Mouse (Mus musculus) heart, embryonic 13.5 days (tissue): ENCODE results near the gene Slc19a1. TPM values are rescaled to one million over a fixed set of nuclear protein-coding genes. Genes with fewer than 3 reads are reported as not detected.

Experiments used
- ATAC-seq: fragments of 200-750 bp; cut with Nextera tagmentation; 2 replicates; pipeline ENCODE4 v1.8.0; 2017; ENCODE audit warnings: moderate TSS enrichment; ENCODE audit not compliant: insufficient number of reproducible peaks, low FRiP score, low TSS enrichment; ENCODE audit errors: extremely low read depth
- H3K27ac ChIP-seq: fragments of 300-500 bp; sonication (generic); replicated peaks from 2 replicates; pipeline ENCODE4 v1.5.1; 2015; ENCODE audit warnings: moderate library complexity, mild to moderate bottlenecking, inconsistent platforms
- H3K27me3 ChIP-seq: fragments of 300-500 bp; sonication (generic); replicated peaks from 2 replicates; pipeline ENCODE4 v1.6.1; 2015; ENCODE audit warnings: mild to moderate bottlenecking, inconsistent platforms
- H3K36me3 ChIP-seq: fragments of 300-500 bp; sonication (generic); 2 replicates; pipeline ENCODE4 v1.6.1; 2015; ENCODE audit warnings: mild to moderate bottlenecking, inconsistent platforms
- H3K4me1 ChIP-seq: fragments of 300-500 bp; sonication (generic); 2 replicates; pipeline ENCODE4 v1.6.1; 2015; ENCODE audit warnings: inconsistent platforms
- H3K4me2 ChIP-seq: fragments of 300-500 bp; sonication (generic); 2 replicates; pipeline ENCODE4 v1.6.1; 2015; ENCODE audit warnings: inconsistent platforms, mild to moderate bottlenecking, moderate library complexity
- H3K4me3 ChIP-seq: fragments of 300-500 bp; sonication (generic); 2 replicates; pipeline ENCODE4 v1.5.1; 2015; ENCODE audit warnings: moderate library complexity, mild to moderate bottlenecking, inconsistent platforms
- H3K9ac ChIP-seq: fragments of 300-500 bp; sonication (generic); 2 replicates; pipeline ENCODE4 v1.6.1; 2015; ENCODE audit warnings: inconsistent platforms, mild to moderate bottlenecking, moderate library complexity
- H3K9me3 ChIP-seq: fragments of 300-500 bp; sonication (generic); 2 replicates; pipeline ENCODE4 v1.6.1; 2016; ENCODE audit warnings: inconsistent platforms
- WGBS: fragments of 180-500 bp; shearing (Covaris S2); methylation state at CpG from one replicate; pipeline ENCODE4 v1.1.7; 2015; ENCODE audit warnings: mixed read lengths; 5-methylcytosine and 5-hydroxymethylcytosine counted together
- polyA plus RNA-seq: library from polyadenylated mRNA; unstranded; fragments of >200 nt; fragmentation: Nextera tagmentation; extraction: Ambion mirVana; gene quantifications from 2 replicates; pipeline ENCODE4 v1.2.1, GENCODE M21; 2015

Slc19a1 gene
- polyA plus RNA-seq, 1 experiment from 2014 or later, result 13.3 TPM

GRCm38 (mm10) chr10:77017061-77017460 is 15.0 kb upstream of the Slc19a1 start:
- no peaks in the 10 kb centered on the region; the same call in 1 of the 2 replicates for H3K27me3 ChIP-seq
- WGBS, result 69% methylated on average over 2 of the region's 2 CpGs
- H3K4me1 ChIP-seq, result no peaks in the 10 kb centered on the region
- no peak overlapping the region for H3K4me2 ChIP-seq
- H3K9ac ChIP-seq, result no peak overlapping the region
- no peak overlapping the region for H3K27ac ChIP-seq
- H3K9me3 ChIP-seq, result no peaks in the 10 kb centered on the region
- H3K4me3 ChIP-seq, result no peak overlapping the region
- H3K36me3 ChIP-seq, result no peaks in the 10 kb centered on the region
- ATAC-seq, result no peak

- Histone ChIP-seq H3K27me3 (peaks cover 4% of the 10 kb centered on the region), H3K27ac (no peak overlapping the region), H3K9ac (no peak overlapping the region), H3K36me3 (no peaks in the 10 kb centered on the region), H3K4me2 (no peak overlapping the region), H3K4me3 (no peak overlapping the region), H3K4me1 (no peaks in the 10 kb centered on the region), H3K9me3 (no peaks in the 10 kb centered on the region)
- no peak for ATAC-seq
- 57% methylated on average over 9 of the region's 9 CpGs for WGBS
Observed at GRCm38 (mm10) chr10:77017662-77018061, 14.4 kb upstream of the Slc19a1 start.

- no peaks in the 10 kb centered on the region for H3K9me3 ChIP-seq
- H3K9ac ChIP-seq, result no peak overlapping the region
- H3K27me3 ChIP-seq, result peaks cover 15% of the 10 kb centered on the region
- no peaks in the 10 kb centered on the region for H3K36me3 ChIP-seq
- peak overlapping the region; percentile 54 for H3K4me2 ChIP-seq
- H3K27ac ChIP-seq, result no peak overlapping the region
- ATAC-seq, result no peak; the same call in 1 of the 2 replicates
- no peaks in the 10 kb centered on the region for H3K4me1 ChIP-seq
- 28% methylated on average over 17 of the region's 17 CpGs for WGBS
- no peak overlapping the region; the same call in 1 of the 2 replicates for H3K4me3 ChIP-seq
Observed at GRCm38 (mm10) chr10:77021399-77022052, 10.5 kb upstream of the Slc19a1 start.

GRCm38 (mm10) chr10:77022301-77023130 is 9.5 kb upstream of the Slc19a1 start:
- ATAC-seq, result no peak
- no peak overlapping the region for H3K4me2 ChIP-seq
- H3K9me3 ChIP-seq, result no peaks in the 10 kb centered on the region
- no peaks in the 10 kb centered on the region for H3K4me1 ChIP-seq
- no peaks in the 10 kb centered on the region for H3K36me3 ChIP-seq
- no peak overlapping the region for H3K27ac ChIP-seq
- H3K9ac ChIP-seq, result no peak overlapping the region
- H3K4me3 ChIP-seq, result no peak overlapping the region
- 74% methylated on average over 13 of the region's 13 CpGs for WGBS
- peaks cover 15% of the 10 kb centered on the region for H3K27me3 ChIP-seq

- WGBS, result 52% methylated on average over 5 of the region's 5 CpGs
- ATAC-seq, result no peak
- no peaks in the 10 kb centered on the region for H3K36me3 ChIP-seq
- no peaks in the 10 kb centered on the region for H3K4me1 ChIP-seq
- H3K4me2 ChIP-seq, result no peak overlapping the region
- H3K4me3 ChIP-seq, result no peak overlapping the region
- H3K9me3 ChIP-seq, result no peaks in the 10 kb centered on the region
- H3K27me3 ChIP-seq, result peaks cover 15% of the 10 kb centered on the region
- no peak overlapping the region for H3K9ac ChIP-seq
- H3K27ac ChIP-seq, result no peak overlapping the region
Observed at GRCm38 (mm10) chr10:77024231-77024630, 7.8 kb upstream of the Slc19a1 start.

GRCm38 (mm10) chr10:77026944-77027343 is 5.1 kb upstream of the Slc19a1 start:
- Histone ChIP-seq H3K4me2 (no peak overlapping the region), H3K9me3 (no peaks in the 10 kb centered on the region), H3K27ac (no peak overlapping the region), H3K36me3 (no peaks in the 10 kb centered on the region), H3K4me3 (no peak overlapping the region), H3K27me3 (peaks cover 21% of the 10 kb centered on the region), H3K9ac (no peak overlapping the region), H3K4me1 (no peaks in the 10 kb centered on the region)
- 67% methylated on average over 3 of the region's 3 CpGs for WGBS
- ATAC-seq, result no peak

- no peak overlapping the region for H3K4me2 ChIP-seq
- peaks cover 16% of the 10 kb centered on the region for H3K27me3 ChIP-seq
- H3K9me3 ChIP-seq, result no peaks in the 10 kb centered on the region
- H3K4me1 ChIP-seq, result peaks cover 4% of the 10 kb centered on the region
- no peak overlapping the region for H3K9ac ChIP-seq
- no peaks in the 10 kb centered on the region for H3K36me3 ChIP-seq
- no peak for ATAC-seq
- H3K4me3 ChIP-seq, result no peak overlapping the region
- H3K27ac ChIP-seq, result no peak overlapping the region
- 72% methylated on average over 6 of the region's 6 CpGs for WGBS
Observed at GRCm38 (mm10) chr10:77028782-77029296, 3.2 kb upstream of the Slc19a1 start.

GRCm38 (mm10) chr10:77029761-77030160 is 2.3 kb upstream of the Slc19a1 start:
- 69% methylated on average over 4 of the region's 4 CpGs for WGBS
- H3K36me3 ChIP-seq, result no peaks in the 10 kb centered on the region
- H3K4me2 ChIP-seq, result no peak overlapping the region
- no peak overlapping the region for H3K9ac ChIP-seq
- no peak for ATAC-seq
- H3K4me1 ChIP-seq, result peaks cover 14% of the 10 kb centered on the region
- no peak overlapping the region for H3K4me3 ChIP-seq
- peaks cover 13% of the 10 kb centered on the region for H3K27me3 ChIP-seq
- no peaks in the 10 kb centered on the region for H3K9me3 ChIP-seq
- no peak overlapping the region for H3K27ac ChIP-seq

GRCm38 (mm10) chr10:77030666-77031065 is 1.4 kb upstream of the Slc19a1 start:
- no peak overlapping the region for H3K4me2 ChIP-seq
- no peak overlapping the region for H3K27ac ChIP-seq
- H3K27me3 ChIP-seq, result peaks cover 8% of the 10 kb centered on the region
- no peaks in the 10 kb centered on the region for H3K36me3 ChIP-seq
- ATAC-seq, result no peak
- H3K4me3 ChIP-seq, result no peak overlapping the region
- WGBS, result 83% methylated on average over 5 of the region's 5 CpGs
- no peak overlapping the region for H3K9ac ChIP-seq
- H3K4me1 ChIP-seq, result peaks cover 15% of the 10 kb centered on the region
- H3K9me3 ChIP-seq, result no peaks in the 10 kb centered on the region

GRCm38 (mm10) chr10:77032591-77033322 is 716 bp downstream of the Slc19a1 start:
- Histone ChIP-seq H3K27ac (peak overlapping the region; percentile 56), H3K4me1 (peaks cover 15% of the 10 kb centered on the region), H3K9ac (peak overlapping the region; percentile 90), H3K27me3 (peaks cover 8% of the 10 kb centered on the region), H3K4me2 (peak overlapping the region; percentile 95), H3K36me3 (no peaks in the 10 kb centered on the region), H3K9me3 (no peaks in the 10 kb centered on the region), H3K4me3 (peak overlapping the region; percentile 76)
- under 1% methylated on average over 49 of the region's 49 CpGs for WGBS
- ATAC-seq, result peak; percentile 89
